Mouse (Mus musculus): Measurements from ENCODE around the gene Slc39a5. TPM values are rescaled to one million over a fixed set of nuclear protein-coding genes. Genes with fewer than 3 reads are reported as not detected.

Gene Slc39a5
- 209 and 267 TPM in 2 replicates for polyA plus RNA-seq (2012; rRNA removed)

- no peak for DNase-seq (ENCODE audit: low read depth, low spot score)
- WGBS, result 16% methylated on average over 2 of the region's 2 CpGs
Observed at GRCm38 (mm10) chr10:128401056-128401455, at the start of gene Slc39a5. Slc39a5 (minus strand) TSS chr10:128401229.

- 71% methylated on average over 4 of the region's 4 CpGs for WGBS
- no peak for DNase-seq (ENCODE audit: low read depth, low spot score)
Observed at GRCm38 (mm10) chr10:128445407-128445806, 44.4 kb upstream of the Slc39a5 start.

GRCm38 (mm10) chr10:128444354-128444753 lies 43.3 kb upstream of the Slc39a5 start:
- 39% methylated on average over 6 of the region's 6 CpGs for WGBS
- DNase-seq (ENCODE audit: low read depth, low spot score), result no peak

GRCm38 (mm10) chr10:128442718-128443117 lies 41.7 kb upstream of the Slc39a5 start:
- 86% methylated on average over 1 of the region's 1 CpGs for WGBS
- no peak for DNase-seq (ENCODE audit: low read depth, low spot score)

- DNase-seq (ENCODE audit: low read depth, low spot score), result no peak
- 88% methylated on average over 10 of the region's 10 CpGs for WGBS
Observed at GRCm38 (mm10) chr10:128441324-128442119, 40.5 kb upstream of the Slc39a5 start.

- no peak for DNase-seq (ENCODE audit: low read depth, low spot score)
- WGBS, result 46% methylated on average over 10 of the region's 10 CpGs
Observed at GRCm38 (mm10) chr10:128440407-128440806, 39.4 kb upstream of the Slc39a5 start.

GRCm38 (mm10) chr10:128438675-128439279 lies 37.7 kb upstream of the Slc39a5 start:
- no peak for DNase-seq (ENCODE audit: low read depth, low spot score)
- 67% methylated on average over 10 of the region's 10 CpGs for WGBS

- DNase-seq (ENCODE audit: low read depth, low spot score), result no peak
Observed at GRCm38 (mm10) chr10:128436376-128436775, 35.3 kb upstream of the Slc39a5 start.

GRCm38 (mm10) chr10:128435873-128436272 lies 34.8 kb upstream of the Slc39a5 start:
- no peak for DNase-seq (ENCODE audit: low read depth, low spot score)
- WGBS, result 76% methylated on average over 5 of the region's 5 CpGs

More at GRCm38 (mm10) chr10:128436376-128436775, 35.3 kb upstream of the Slc39a5 start:
- WGBS, result 84% methylated on average over 8 of the region's 8 CpGs

GRCm38 (mm10) chr10:128435186-128435823 lies 34.3 kb upstream of the Slc39a5 start:
- WGBS, result 82% methylated on average over 17 of the region's 17 CpGs
- DNase-seq (ENCODE audit: low read depth, low spot score), result no peak

GRCm38 (mm10) chr10:128434681-128435080 lies 33.7 kb upstream of the Slc39a5 start:
- 67% methylated on average over 10 of the region's 10 CpGs for WGBS
- DNase-seq (ENCODE audit: low read depth, low spot score), result no peak

- no peak for DNase-seq (ENCODE audit: low read depth, low spot score)
- 71% methylated on average over 2 of the region's 2 CpGs for WGBS
Observed at GRCm38 (mm10) chr10:128433417-128433816, 32.4 kb upstream of the Slc39a5 start.

GRCm38 (mm10) chr10:128429454-128429853 lies 28.4 kb upstream of the Slc39a5 start:
- no peak for DNase-seq (ENCODE audit: low read depth, low spot score)
- WGBS, result 82% methylated on average over 4 of the region's 4 CpGs

- no peak for DNase-seq (ENCODE audit: low read depth, low spot score)
- WGBS, result 72% methylated on average over 5 of the region's 5 CpGs
Observed at GRCm38 (mm10) chr10:128429052-128429451, 28.0 kb upstream of the Slc39a5 start.

- no peak for DNase-seq (ENCODE audit: low read depth, low spot score)
- 83% methylated on average over 3 of the region's 3 CpGs for WGBS
Observed at GRCm38 (mm10) chr10:128425260-128425659, 24.2 kb upstream of the Slc39a5 start.

- 38% methylated on average over 7 of the region's 7 CpGs for WGBS
- no peak for DNase-seq (ENCODE audit: low read depth, low spot score)
Observed at GRCm38 (mm10) chr10:128424604-128425003, 23.6 kb upstream of the Slc39a5 start.

GRCm38 (mm10) chr10:128422426-128422825 lies 21.4 kb upstream of the Slc39a5 start:
- 60% methylated on average over 5 of the region's 5 CpGs for WGBS
- no peak for DNase-seq (ENCODE audit: low read depth, low spot score)

- DNase-seq (ENCODE audit: low read depth, low spot score), result no peak
- whole genome bisulfite sequencing, result 53% methylated on average over 5 of the region's 5 CpGs
Observed at GRCm38 (mm10) chr10:128414848-128415247, 13.8 kb upstream of the Slc39a5 start.

- 36% methylated on average over 1 of the region's 1 CpGs for WGBS
Observed at GRCm38 (mm10) chr10:128413076-128413475, 12.0 kb upstream of the Slc39a5 start.

GRCm38 (mm10) chr10:128412558-128412957 lies 11.5 kb upstream of the Slc39a5 start:
- 26% methylated on average over 1 of the region's 1 CpGs for WGBS
- DNase-seq (ENCODE audit: low read depth, low spot score), result no peak

More at GRCm38 (mm10) chr10:128413076-128413475, 12.0 kb upstream of the Slc39a5 start:
- DNase-seq (ENCODE audit: low read depth, low spot score), result no peak

- 3% methylated on average over 14 of the region's 14 CpGs for WGBS
- DNase-seq (ENCODE audit: low read depth, low spot score), result no peak
Observed at GRCm38 (mm10) chr10:128412055-128412381, 11.0 kb upstream of the Slc39a5 start.

All from large intestine, adult 2 months (tissue).